Mouse (Mus musculus) urinary bladder, postnatal 25 days (tissue): ENCODE data around the gene Slc5a10.
A peak's percentile ranks its signal among the peaks of the same experiment; 100 is the strongest.

Experiments used
- DNase-seq: peaks from one replicate; pipeline ENCODE4 v3.0.0; 2022; ENCODE audit warnings: low spot score

The Slc5a10 gene

DNA sequence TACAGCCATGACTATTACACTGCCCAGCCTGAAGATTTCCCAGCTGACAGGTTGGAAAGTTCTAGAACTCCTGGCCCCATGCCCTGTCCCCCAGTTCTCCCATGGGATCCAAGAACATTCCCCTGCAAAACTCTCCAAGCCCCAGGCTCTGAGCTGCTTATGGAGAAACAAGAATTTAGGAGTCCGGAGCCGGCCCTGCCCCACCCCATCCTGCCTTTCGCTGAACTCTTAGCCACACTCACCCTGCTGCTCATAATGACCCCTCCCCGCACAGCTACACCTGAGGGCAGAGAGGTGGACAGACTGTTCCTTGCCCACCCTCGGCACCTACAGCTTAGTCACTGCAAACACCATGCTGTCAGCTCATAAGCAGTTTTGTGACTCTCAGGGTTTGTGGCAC is 52.8 kb downstream of the Slc5a10 start:
- DNase-seq, result no peak

DNA sequence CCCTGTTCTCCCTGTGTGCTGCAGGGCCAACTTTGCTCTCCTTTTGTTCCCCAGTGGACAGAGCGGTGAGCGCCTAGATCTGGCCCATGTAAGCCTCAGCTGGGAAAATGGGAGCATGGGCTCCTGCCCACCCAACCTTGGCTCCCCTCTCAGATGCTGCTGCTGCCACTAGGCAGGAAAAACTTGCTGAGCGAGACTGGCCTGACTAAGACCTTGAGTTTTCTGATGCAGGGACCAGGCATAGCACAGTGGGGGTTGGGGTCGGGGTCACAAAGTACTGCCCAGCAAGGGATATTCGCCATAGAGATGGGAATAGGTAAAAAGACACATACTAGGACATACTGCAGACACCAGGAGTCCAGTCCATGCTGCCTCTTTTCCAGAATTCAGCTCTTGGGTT is 53.4 kb downstream of the Slc5a10 start:
- DNase-seq, result peak; percentile 45

DNA sequence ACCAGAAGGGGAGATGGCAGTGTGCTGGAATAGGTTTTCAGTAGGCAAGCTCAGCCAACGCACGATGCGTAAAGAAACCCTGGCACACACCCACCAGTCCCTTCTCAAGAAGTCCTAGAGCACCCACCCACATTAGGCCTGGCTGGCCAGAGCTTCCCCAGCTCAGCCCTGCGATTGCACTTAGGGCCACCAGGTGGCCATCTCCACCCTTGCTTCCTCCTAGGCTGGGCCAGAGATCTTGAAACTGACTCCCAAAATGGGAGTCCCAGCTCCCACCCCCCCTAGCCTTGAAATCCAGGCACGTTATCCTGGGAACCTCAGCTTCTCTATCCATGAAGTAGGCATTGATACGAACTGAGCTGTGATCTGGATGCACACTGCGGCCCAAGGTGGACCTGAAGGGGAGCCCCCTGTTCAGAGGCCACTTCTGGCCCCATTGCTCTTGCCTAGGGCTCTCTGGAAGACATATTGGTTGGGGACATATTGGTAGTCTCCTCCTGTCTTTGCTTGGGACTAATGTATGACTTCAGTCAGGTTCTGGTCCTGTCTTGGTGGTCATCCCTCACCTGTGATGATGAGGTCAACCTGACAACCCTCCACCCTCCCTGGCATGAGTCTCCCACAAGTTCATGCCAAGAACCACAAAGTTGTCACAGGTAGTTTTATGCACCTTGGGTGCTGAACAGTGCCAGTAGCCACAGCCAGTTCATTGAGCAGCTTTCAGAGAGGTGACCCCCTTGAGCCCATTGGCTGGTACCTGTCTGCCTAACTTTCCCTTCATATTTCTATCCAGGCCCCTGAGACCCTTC is 54.4 kb downstream of the Slc5a10 start:
- DNase-seq, result peak; percentile 56

DNA sequence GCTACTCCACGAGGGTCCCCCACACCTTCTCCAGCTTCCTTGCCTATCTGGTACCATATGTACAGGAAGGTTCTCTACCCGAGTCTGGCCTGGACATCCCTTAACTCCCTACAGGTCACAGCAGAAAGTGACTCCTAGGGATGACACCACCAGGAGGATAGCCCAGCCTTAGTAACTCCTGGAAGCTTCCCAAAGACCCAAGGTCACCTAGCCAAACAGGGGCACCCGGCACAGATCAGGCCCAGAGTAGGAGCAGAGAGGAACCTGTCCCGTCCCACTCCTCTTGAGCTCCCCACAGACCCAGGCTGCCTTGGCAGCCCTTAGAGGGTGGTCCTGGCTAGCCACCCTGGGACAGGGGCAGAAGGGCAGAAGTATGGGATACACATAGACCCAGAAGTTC is 55.2 kb downstream of the Slc5a10 start:
- no peak for DNase-seq

GRCm38 (mm10) chr11:61662189-61662588 is 58.4 kb downstream of the Slc5a10 start:
- DNase-seq, result no peak

DNA sequence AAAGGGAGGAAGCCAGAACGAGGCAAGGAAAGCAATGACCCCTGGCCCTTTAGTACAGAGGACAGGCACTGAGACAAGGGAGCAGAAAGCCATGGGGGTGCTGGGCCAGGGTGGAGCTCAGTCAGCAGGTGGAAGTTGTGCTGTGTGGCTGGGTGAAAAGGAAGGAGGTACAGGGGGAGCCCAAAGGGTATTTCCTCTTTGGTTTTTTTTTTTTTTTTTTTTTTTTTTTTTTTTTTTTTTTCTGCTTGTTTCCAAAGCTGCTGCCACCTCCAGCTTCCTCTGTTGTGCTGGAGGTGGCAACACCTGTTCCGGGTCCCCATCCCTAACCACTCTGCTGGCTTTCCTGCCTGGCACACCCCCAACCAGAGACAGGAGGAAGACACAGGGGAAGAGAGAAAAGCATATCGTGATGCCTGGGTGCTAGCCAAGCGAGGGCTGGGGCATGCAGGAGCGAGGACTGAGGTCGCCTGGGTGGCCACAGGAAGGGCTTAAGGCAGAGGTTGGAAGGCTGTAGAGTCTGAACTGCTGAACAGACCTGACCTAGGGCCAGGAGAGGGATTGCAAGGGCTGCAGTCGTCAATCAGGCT is 59.7 kb downstream of the Slc5a10 start:
- DNase-seq, result no peak

GRCm38 (mm10) chr11:61660001-61660400 is 60.6 kb downstream of the Slc5a10 start:
- DNase-seq, result no peak

GRCm38 (mm10) chr11:61659011-61659858 is 61.4 kb downstream of the Slc5a10 start:
- DNase-seq, result no peak

DNA sequence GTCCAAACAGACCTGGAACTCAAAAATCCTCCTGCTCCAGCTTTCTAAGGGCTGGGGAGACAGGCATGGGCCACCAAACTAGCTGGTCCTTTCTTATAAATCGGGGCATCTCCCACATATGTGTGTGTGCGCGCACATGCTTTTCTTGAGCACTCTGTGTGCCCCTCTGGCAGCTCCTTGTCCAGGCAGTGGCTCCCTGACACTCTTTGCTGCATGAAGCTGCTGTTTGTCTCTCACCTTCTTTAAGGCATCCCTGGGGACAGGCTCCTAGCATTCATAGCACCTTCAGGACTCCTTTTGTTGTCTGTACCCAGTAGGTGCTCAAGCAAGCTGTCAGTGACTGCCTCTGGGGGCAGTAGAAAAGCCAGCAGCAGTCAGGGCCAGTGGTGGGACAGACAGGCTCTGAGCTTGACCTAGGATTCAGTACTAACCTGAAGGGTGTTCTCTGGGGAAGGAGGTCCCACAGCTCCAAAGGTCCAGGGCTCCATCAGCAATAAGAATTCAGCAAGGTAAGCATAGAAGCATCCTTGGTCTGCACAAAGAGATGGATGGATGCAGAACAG is 62.2 kb downstream of the Slc5a10 start:
- DNase-seq, result no peak

DNA sequence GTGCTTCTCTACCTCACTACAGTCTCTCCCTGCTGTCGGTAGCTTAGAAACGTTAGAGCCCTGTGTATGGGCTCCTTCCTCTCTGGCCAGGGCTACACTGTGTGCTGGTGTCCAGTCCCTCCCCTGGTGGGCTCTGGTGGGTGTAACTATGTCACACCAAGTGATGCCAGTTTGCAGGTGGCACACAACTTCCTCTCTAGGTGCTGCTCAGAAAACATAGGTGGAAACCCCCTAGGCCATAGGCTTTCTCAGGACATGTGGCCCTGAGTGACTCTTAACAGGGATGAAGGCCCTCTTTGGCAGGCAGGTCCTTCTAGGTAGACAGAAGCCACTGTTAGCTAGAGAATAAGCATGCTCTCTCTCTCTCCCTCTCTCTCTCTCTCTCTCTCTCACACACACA is 63.2 kb downstream of the Slc5a10 start:
- DNase-seq, result no peak

GRCm38 (mm10) chr11:61656148-61656850 is 64.3 kb downstream of the Slc5a10 start:
- DNase-seq, result no peak

- DNase-seq, result no peak
Measured at GRCm38 (mm10) chr11:61655649-61656048, 65.0 kb downstream of the Slc5a10 start.

DNA sequence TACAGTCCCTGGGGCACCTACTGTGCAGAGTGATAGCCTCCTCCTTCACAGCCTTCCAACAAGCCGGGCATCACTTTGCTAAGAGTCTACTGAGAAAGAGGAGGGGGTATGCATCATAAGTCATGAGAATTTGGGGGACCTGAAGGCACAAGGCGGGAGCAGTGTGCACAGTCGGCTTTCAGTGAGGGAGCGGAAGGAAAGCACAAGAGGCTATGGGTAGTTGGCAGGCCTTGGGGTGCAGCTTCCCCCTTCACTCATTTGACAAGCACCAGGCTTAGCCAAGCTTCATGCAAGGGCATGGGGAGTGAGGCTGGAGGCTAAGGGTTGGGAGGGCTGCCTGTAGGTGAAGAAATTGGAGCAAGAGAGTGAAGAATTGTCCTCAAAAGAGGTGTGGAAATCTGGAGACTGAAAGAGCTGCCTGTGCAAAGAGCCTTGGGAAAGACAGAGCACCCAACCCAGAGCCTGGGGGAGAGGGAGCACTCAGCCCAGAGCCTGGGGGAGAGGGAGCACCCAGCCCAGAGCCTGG is 65.8 kb downstream of the Slc5a10 start:
- no peak for DNase-seq

- no peak for DNase-seq
Measured at GRCm38 (mm10) chr11:61653568-61653967, 67.1 kb downstream of the Slc5a10 start.

DNA sequence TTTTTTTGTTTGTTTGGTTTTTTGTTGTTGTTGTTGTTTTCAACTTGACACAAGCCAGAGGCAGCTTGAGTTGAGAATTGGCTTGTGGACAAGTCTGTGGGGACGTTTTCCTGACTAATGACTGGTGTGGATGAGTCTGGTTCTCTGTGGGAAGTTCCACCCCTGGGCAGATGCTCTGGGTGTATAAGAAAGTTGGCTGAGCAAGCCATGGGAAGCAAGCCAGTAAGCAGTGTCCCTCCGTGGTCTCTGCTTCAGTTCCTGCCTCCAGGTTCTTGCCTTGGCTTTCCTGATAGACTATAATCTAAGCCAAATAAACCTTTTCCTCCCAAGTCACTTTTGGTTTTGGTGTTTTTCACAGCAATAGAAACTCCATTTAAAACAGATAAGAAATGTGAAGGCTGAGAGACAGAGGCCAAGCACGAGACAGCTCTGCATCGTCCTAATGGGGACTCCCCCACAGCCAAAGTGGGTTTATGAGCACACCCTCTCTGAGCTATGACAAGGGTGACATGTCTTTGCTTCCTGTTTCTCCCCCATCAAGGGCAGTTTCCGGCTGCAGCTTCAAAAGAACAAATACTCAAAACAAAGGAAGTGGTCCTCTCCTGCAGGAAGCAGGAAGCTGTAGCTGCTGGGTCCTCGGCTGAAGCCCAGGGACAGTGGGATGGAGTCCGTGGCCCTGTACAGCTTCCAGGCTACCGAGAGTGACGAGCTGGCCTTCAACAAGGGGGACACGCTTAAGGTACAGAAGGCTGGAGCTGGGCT is 67.8 kb downstream of the Slc5a10 start, which contains the start of gene Grap:
Gene Grap, plus strand, starts transcription at position 580 of the 762 bp plus-strand sequence.
- DNase-seq, result no peak

DNA sequence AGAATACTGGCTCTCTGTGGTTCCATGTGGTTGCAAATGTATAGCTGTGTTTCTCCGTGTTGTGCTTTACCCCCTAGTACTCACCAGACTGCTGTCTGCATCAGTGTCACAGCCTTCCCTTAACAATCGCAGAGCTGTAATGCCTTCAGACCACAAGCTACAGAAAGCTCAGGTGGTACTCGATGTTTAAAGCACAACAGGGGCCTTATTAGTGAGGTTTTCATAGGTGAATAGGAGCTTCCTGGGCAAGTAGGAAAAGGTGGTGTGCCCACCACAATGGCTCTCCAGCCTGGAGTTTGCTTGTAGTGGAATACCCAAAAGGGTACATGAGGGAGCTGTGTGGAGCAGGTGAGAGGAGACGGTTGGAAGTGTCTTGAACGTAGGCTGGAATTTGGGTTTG is 68.4 kb downstream of the Slc5a10 start:
- DNase-seq, result no peak

- no peak for DNase-seq
Measured at GRCm38 (mm10) chr11:61650470-61651265, 70.0 kb downstream of the Slc5a10 start.

DNA sequence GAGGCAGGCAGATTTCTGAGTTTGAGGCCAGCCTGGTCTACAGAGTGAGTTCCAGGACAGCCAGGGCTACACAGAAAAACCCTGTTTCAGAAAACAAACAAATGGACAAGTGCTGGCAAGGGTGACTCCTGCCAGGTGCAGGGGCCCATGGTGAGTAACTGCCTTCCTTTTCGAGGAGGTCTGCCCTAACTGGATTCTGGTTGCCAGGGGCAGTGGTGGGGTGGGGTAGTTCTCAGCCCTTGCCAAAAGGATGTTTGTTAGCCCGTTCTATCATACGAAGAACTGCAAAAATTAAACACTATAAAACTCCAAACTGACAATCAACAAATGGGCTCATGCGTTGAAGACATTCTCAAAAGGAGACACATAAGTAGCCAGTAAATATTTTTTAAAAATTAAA is 71.0 kb downstream of the Slc5a10 start:
- DNase-seq, result no peak

DNA sequence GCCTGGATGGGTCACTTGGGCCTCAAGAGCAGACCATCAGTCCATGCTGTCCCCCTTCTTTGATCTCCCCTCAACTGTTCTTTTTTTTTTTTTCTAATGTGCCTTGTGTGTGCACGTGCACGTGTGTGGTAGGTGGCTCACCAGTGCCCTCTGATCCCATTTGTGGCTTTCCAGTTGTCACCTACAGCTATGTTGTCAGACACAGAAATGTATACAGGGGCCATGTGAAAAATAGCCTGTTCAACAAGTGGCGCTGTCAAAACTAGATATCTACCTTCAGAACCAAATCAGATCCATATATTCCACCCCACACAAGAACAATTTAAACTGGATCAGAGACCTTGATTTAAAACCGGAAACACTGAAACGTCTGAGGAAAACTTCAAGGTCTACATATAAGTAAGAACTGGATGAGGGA is 71.5 kb downstream of the Slc5a10 start:
- DNase-seq, result no peak

- no peak for DNase-seq
Measured at GRCm38 (mm10) chr11:61648749-61649115, 71.9 kb downstream of the Slc5a10 start.
